Mouse (Mus musculus) spleen, adult 2 months (tissue): Measurements from ENCODE around the gene Enpp7. TPM values are rescaled to one million over a fixed set of nuclear protein-coding genes. Genes with fewer than 3 reads are reported as not detected.

Experiments used
- DNase-seq, 2 experiments: peaks; one replicate each; pipeline versions ENCODE4 v3.0.0 to v3.0.0-alpha.2; 2012 to 2021; ENCODE audit warnings: low spot score in 2 of 2, low read depth in 1 of 2
- H3K27ac ChIP-seq: fragments of 200-500 bp; 2 replicates; pipeline ENCODE4 v1.5.1; 2012; ENCODE audit warnings: low read length, inconsistent platforms; ENCODE audit not compliant: insufficient read depth
- H3K27me3 ChIP-seq: fragments of 200-500 bp; 2 replicates; pipeline ENCODE4 v1.6.1; 2012; ENCODE audit warnings: mild to moderate bottlenecking, moderate library complexity, low read length, inconsistent platforms; ENCODE audit not compliant: control insufficient read depth, insufficient read depth
- H3K36me3 ChIP-seq: fragments of 200-500 bp; 2 replicates; pipeline ENCODE4 v1.6.1; 2012; ENCODE audit warnings: mild to moderate bottlenecking, low read length, inconsistent platforms; ENCODE audit not compliant: control insufficient read depth, insufficient read depth
- H3K4me1 ChIP-seq: fragments of 200-500 bp; 2 replicates; pipeline ENCODE4 v1.6.1; 2011; ENCODE audit warnings: inconsistent platforms; ENCODE audit not compliant: control insufficient read depth, insufficient read depth, insufficient read length
- H3K4me3 ChIP-seq: fragments of 200-500 bp; 2 replicates; pipeline ENCODE4 v1.5.1; 2011; ENCODE audit warnings: mild to moderate bottlenecking, inconsistent platforms; ENCODE audit not compliant: insufficient read depth, insufficient read length; ENCODE audit errors: extremely low read depth
- CTCF ChIP-seq: fragments of 200-500 bp; IDR thresholded peaks from 2 replicates; pipeline ENCODE4 v1.5.1; 2011; ENCODE audit warnings: mild to moderate bottlenecking, inconsistent platforms; ENCODE audit not compliant: insufficient read depth, insufficient read length, insufficient replicate concordance; ENCODE audit errors: extremely low read depth
- POLR2A ChIP-seq: fragments of 200-500 bp; IDR thresholded peaks from 2 replicates; pipeline ENCODE4 v1.6.1; 2011; ENCODE audit warnings: low read depth, low read length, inconsistent platforms
- WGBS: fragments of 180-500 bp; shearing (Covaris S2); methylation state at CpG from one replicate; pipeline ENCODE4 v1.1.7; 2018; 5-methylcytosine and 5-hydroxymethylcytosine counted together
- polyA plus RNA-seq: library from polyadenylated mRNA; depleted of rRNA; stranded (reverse); fragments of >200 nt; gene quantifications from 2 replicates; pipeline ENCODE4 v1.2.3, GENCODE M21; 2012

Gene Enpp7
- polyA plus RNA-seq, 1 experiment: not detected

DNA sequence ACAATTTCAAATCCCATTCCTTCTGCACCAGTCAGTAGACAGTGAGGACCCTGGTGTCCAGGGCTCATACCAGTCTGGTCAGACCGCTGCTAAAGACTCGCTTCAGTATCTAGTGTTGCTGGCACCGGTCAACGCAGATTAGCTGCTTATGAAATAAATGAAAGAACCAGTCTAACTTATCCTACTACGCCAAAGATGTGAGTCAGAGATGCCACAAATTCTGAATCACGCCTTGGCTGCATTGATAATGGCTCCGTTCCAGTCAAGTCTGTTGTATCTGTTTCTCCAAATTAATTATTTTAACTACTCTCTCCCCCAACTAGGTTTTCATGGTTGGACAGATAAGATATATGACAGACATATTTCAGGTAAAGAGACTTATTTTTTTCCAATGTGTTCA is 33.2 kb downstream of the Enpp7 start:
- Histone ChIP-seq H3K27me3 (peaks cover 7% of the 10 kb centered on the region), H3K36me3 (no peaks in the 10 kb centered on the region), H3K27ac (no peak overlapping the region), H3K4me1 (peaks cover 1% of the 10 kb centered on the region), H3K4me3 (no peak overlapping the region)
- 89% methylated on average over 7 of the region's 7 CpGs for WGBS
- no peak for DNase-seq
- no peak for TF ChIP-seq POLR2A
- no peak for TF ChIP-seq CTCF

DNA sequence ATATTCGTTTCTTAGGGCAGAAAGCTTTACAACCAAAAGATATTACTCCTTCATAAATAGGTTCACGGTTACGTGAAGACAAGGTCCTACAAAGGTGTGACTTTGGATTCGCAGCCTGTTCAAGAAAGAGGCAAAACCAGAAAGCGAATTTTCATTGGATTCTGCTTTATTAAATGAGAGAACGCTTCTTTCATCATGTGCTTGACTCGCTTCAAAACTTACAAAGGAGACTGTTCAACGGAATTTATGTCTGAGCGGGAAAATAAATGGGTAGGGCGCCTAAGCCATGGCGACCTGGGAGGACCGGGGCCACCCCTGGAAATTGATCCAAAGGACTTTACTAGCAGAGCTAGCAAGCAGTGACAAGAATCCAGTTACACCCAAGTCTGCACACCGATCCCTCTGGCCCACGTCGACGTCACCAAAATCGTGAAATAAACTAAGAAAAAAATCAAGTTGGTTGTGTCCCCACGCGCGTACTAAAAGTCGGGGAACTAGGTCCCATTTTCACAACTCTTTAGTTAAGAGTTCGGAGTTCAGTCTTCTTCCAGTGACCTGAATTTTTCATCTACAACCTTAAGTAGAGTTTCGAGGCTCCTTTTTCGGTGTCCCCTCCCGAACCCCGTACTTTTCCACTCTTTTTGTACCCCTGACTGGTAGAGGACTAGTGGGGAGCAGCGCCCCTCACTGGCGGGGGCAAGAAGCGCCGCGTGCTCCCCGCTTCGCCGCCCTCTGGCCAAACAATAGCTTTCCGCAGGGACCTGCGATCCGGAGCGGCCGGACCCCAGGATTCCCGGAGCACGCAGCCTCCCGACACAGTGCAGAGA is 34.3 kb downstream of the Enpp7 start:
- TF ChIP-seq POLR2A: no peak
- peak; percentile 46; the same call in 1 of the 2 replicates for TF ChIP-seq CTCF
- H3K27ac ChIP-seq: no peak overlapping the region
- WGBS: 7% methylated on average over 42 of the region's 42 CpGs
- DNase-seq: no peak
- no peaks in the 10 kb centered on the region for H3K36me3 ChIP-seq
- H3K4me1 ChIP-seq: peaks cover 5% of the 10 kb centered on the region
- peak overlapping the region; percentile 78 for H3K4me3 ChIP-seq
- peaks cover 7% of the 10 kb centered on the region for H3K27me3 ChIP-seq

DNA sequence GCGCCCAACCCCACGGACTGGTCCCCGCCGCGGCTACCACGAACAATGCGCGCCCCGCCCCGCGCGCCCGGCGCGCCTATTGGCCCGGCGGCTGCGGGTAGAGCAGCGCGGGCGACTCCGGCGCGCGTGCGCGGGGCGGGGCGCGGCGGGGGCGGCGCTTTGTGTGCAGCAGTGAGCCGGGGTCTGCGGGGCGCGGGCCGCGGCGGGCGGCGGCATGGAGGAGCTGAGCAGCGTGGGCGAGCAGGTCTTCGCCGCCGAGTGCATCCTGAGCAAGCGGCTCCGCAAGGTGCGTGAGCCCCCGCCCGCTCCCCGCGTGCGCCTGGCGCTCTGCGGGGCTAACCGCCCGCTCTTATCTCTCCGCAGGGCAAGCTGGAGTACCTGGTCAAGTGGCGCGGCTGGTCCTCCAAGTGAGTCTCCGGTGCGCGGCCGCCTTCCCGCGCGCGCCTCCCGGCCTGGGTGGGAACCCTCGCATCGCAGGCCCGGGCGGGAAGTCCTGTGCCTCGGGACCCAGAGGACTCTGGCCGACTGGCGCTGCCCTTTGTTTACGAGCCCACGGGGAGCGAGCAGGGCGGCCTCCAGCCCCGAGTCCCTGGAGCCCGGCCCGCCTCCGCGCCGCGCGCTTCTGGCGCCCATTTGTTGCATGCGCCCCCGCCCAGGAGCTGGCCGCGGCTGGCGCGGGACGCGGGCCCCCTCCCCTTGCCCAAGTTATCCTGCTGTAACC is 35.1 kb downstream of the Enpp7 start, which contains the start of gene Cbx2:
Gene Cbx2 (plus strand): TSS at position 68 of the 721 bp plus-strand sequence.
- TF ChIP-seq POLR2A (no peak), CTCF (no peak)
- Histone ChIP-seq H3K27ac (no peak within 1 kb of the TSS), H3K4me3 (peak within 1 kb of the TSS; percentile 78), H3K27me3 (peaks cover 7% of the 10 kb centered on the region), H3K4me1 (peaks cover 5% of the 10 kb centered on the region), H3K36me3 (no peaks in the 10 kb centered on the region)
- DNase-seq: peak in 1 of 2 experiments; percentile 80
- WGBS: under 1% methylated on average over 83 of the region's 99 CpGs

DNA sequence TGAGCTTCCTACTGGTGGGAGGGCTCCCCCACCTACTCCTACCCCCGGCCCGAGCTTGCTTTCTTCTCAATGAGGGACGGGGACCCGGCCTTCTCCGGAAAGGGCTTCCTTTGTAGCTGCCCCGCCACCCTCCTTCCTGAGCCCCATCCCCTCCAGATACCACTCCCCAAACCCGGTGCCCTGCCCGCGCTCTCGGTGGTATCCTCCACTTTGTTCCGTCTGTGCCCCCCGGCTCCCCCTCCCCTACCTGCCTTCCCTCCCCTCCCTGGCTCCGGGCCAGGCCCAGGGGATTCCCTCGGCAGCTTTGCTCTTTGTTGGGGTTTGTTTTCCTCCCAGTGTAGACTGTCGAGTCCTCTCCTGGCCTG is 35.6 kb downstream of the Enpp7 start:
- Histone ChIP-seq H3K36me3 (no peaks in the 10 kb centered on the region), H3K4me3 (peak overlapping the region; percentile 78), H3K27ac (no peak overlapping the region), H3K4me1 (peaks cover 5% of the 10 kb centered on the region), H3K27me3 (peaks cover 7% of the 10 kb centered on the region)
- 2% methylated on average over 15 of the region's 15 CpGs for WGBS
- no peak for DNase-seq
- TF ChIP-seq POLR2A (no peak), CTCF (no peak)

DNA sequence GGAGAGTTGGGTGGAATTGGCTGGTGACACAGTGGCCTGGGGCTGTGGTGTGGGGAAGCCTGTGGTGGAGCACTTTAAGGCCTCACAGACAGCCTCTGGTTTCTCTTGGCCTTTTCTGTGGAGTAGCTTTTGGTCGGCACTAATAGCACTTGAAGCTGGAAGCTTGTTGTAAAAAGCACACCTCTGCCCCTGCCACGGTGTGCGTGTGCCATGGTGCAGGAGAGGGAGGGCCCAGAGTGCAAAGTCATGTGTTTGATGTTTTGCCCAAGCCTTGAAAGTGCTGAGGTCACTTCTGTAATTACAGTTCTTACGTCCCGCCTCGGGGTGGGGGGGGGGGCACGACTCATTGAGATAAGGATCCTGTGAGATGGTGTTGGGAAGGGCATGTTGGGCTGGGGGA is 36.3 kb downstream of the Enpp7 start:
- no peak overlapping the region for H3K4me3 ChIP-seq
- H3K4me1 ChIP-seq: peaks cover 5% of the 10 kb centered on the region
- TF ChIP-seq CTCF (no peak), POLR2A (no peak)
- H3K27ac ChIP-seq: no peak overlapping the region
- no peak for DNase-seq
- H3K27me3 ChIP-seq: peaks cover 7% of the 10 kb centered on the region
- no peaks in the 10 kb centered on the region for H3K36me3 ChIP-seq
- WGBS: 9% methylated on average over 7 of the region's 7 CpGs

DNA sequence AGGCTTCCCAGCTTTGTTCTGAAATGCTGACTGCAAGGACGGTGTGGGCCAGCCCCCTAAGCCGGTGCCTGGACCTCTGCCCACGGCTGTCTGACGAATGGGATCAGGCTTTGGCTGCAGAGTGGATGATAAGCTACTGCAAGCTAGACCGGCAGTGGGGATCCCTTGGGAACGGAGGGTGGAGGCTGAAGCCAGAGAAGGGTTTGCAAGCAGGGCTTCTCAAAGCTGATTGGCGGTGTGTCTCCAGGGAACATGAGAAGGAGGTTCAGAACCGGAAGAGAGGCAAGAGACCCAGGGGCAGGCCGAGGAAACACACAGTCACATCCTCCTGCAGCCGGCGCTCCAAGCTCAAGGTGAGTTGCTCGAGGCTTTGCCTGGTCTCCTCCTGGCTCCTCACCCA is 38.2 kb downstream of the Enpp7 start:
- no peaks in the 10 kb centered on the region for H3K36me3 ChIP-seq
- peaks cover 5% of the 10 kb centered on the region for H3K4me1 ChIP-seq
- DNase-seq: peak in 1 of 2 experiments; percentile 51
- WGBS: 56% methylated on average over 12 of the region's 12 CpGs
- H3K4me3 ChIP-seq: no peak overlapping the region
- peaks cover 7% of the 10 kb centered on the region for H3K27me3 ChIP-seq
- no peak for TF ChIP-seq POLR2A
- TF ChIP-seq CTCF: no peak
- no peak overlapping the region for H3K27ac ChIP-seq
